21 mouse cellular contexts compared by ENCODE assay signal in the genomic region with DNA sequence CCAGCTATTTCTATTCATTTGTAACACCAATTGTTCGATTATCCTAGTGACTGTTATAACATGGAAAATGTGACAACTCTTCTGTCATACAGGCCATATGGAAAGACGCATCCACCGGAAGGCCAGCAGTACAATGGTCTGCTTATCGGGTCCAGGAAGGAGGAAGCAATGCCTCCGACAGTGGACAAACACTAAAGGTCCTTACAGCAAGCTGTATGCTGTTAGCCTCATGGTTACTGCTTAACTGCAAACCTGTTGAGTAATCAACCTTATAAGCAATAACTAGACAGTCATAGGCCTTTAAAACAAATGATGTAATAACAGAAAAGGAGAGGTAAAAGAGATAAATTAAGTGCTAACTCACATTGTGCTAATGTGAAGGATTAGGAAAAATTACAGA. TPM values are rescaled to one million over a fixed set of nuclear protein-coding genes. Genes with fewer than 3 reads are reported as not detected.
"Had no signal": no experiment of that assay in that cellular context is flagged by ENCODE, and none has a peak within 500 bp of the region (broad histone marks: within the 10 kb centered on the region; RNA-seq: fewer than 3 reads in every experiment).

No protein-coding gene starts in this region.

- H3K4me3 ChIP-seq: megakaryocyte, embryonic 14.5 days; midbrain, embryonic 13.5 days; midbrain, embryonic 15.5 days; neural tube, embryonic 12.5 days; stomach, embryonic 15.5 days had no signal

- H3K9me3 ChIP-seq: megakaryocyte, embryonic 14.5 days; midbrain, embryonic 13.5 days; midbrain, embryonic 15.5 days; neural tube, embryonic 12.5 days; stomach, embryonic 15.5 days had no signal

- H3K4me2 ChIP-seq: lung, embryonic 14.5 days; midbrain, embryonic 11.5 days; midbrain, embryonic 13.5 days; midbrain, embryonic 15.5 days; neural tube, embryonic 12.5 days; stomach, embryonic 15.5 days had no signal

- ATAC-seq: midbrain, embryonic 13.5 days; midbrain, embryonic 15.5 days had no signal

- H3K27ac ChIP-seq: midbrain, embryonic 13.5 days; midbrain, embryonic 15.5 days; neural tube, embryonic 12.5 days; stomach, embryonic 15.5 days; stomach, postnatal 0 days had no signal

- H3K9ac ChIP-seq: lung, embryonic 14.5 days; midbrain, embryonic 13.5 days; midbrain, embryonic 15.5 days; neural tube, embryonic 12.5 days; stomach, embryonic 15.5 days had no signal

- H3K4me1 ChIP-seq: midbrain, embryonic 13.5 days; midbrain, embryonic 15.5 days; neural tube, embryonic 12.5 days; stomach, embryonic 15.5 days had no signal

- H3K27me3 ChIP-seq: megakaryocyte, embryonic 14.5 days; midbrain, embryonic 13.5 days; midbrain, embryonic 15.5 days; neural tube, embryonic 12.5 days; stomach, embryonic 15.5 days had no signal

- DNase-seq: lung, adult 18-20 months; lung, embryonic 14.5 days; lung, postnatal 10 days; lung, postnatal 4 days; right cerebral cortex, postnatal 14 days; thymus, adult 2 months; thymus, postnatal 25 days; thymus, postnatal 4 days had no signal

RNA-seq across cellular contexts. Expression of gene Sult6b1, which starts 44.4 kb away (rescaled TPM):
- total RNA-seq: midbrain, postnatal 0 days; monocyte, adult 5-6 weeks; neutrophil, adult 5-6 weeks had no signal
- polyA plus RNA-seq: midbrain, embryonic 11.5 days; midbrain, postnatal 0 days; neural tube, embryonic 12.5 days; neural tube, embryonic 14.5 days; spleen, adult 2 months; thymus, adult 2 months; urinary bladder, adult 2 months had no signal
